Mouse (Mus musculus) stomach, embryonic 16.5 days (tissue): ENCODE measurements around the gene Grid2ip. TPM values are rescaled to one million over a fixed set of nuclear protein-coding genes. Genes with fewer than 3 reads are reported as not detected.

ENCODE experiments used
- ATAC-seq: fragments of 200-750 bp; cut with Nextera tagmentation; 2 replicates; pipeline ENCODE4 v1.8.0; 2017; ENCODE audit warnings: moderate number of reproducible peaks, moderate TSS enrichment; ENCODE audit not compliant: insufficient read depth, low FRiP score
- H3K27ac ChIP-seq: fragments of 300-500 bp; sonication (generic); 2 replicates; pipeline ENCODE4 v1.5.1; 2014; ENCODE audit warnings: low read length
- H3K27me3 ChIP-seq: fragments of 300-500 bp; sonication (generic); 2 replicates; pipeline ENCODE4 v1.6.1; 2014; ENCODE audit warnings: low read length, control low read depth, mixed read lengths; ENCODE audit not compliant: control insufficient read depth, insufficient read depth
- H3K36me3 ChIP-seq: fragments of 300-500 bp; sonication (generic); 2 replicates; pipeline ENCODE4 v1.6.1; 2014; ENCODE audit warnings: low read length; ENCODE audit not compliant: control insufficient read depth, insufficient read depth
- H3K4me1 ChIP-seq: fragments of 300-500 bp; sonication (generic); 2 replicates; pipeline ENCODE4 v1.6.1; 2014; ENCODE audit warnings: low read length, control low read depth, mixed read lengths; ENCODE audit not compliant: control insufficient read depth, insufficient read depth
- H3K4me2 ChIP-seq: fragments of 300-500 bp; sonication (generic); 2 replicates; pipeline ENCODE4 v1.6.1; 2014; ENCODE audit warnings: low read depth, low read length, mixed read lengths
- H3K4me3 ChIP-seq: fragments of 300-500 bp; sonication (generic); replicated peaks from 2 replicates; pipeline ENCODE4 v1.5.1; 2014; ENCODE audit warnings: mild to moderate bottlenecking, low read length
- H3K9ac ChIP-seq: fragments of 300-500 bp; sonication (generic); 2 replicates; pipeline ENCODE4 v1.6.1; 2014; ENCODE audit warnings: low read length
- H3K9me3 ChIP-seq: fragments of 300-500 bp; sonication (generic); replicated peaks from 2 replicates; pipeline ENCODE4 v1.6.1; 2016; ENCODE audit warnings: low read length, control low read depth; ENCODE audit not compliant: control insufficient read depth
- WGBS: fragments of 180-500 bp; shearing (Covaris S2); extraction: QIAGEN DNeasy Blood & Tissue Kit; methylation state at CpG from one replicate; pipeline ENCODE4 v1.1.7; 2014; 5-methylcytosine and 5-hydroxymethylcytosine counted together
- polyA plus RNA-seq: library from polyadenylated mRNA; unstranded; fragments of >200 nt; fragmentation: Nextera tagmentation; extraction: Ambion mirVana; gene quantifications from 2 replicates; pipeline ENCODE4 v1.2.1, GENCODE M21; 2015

The Grid2ip gene
- polyA plus RNA-seq, 1 experiment from 2014 or later: 2.9 TPM

GRCm38 (mm10) chr5:143317288-143317610 is 39.9 kb upstream of the Grid2ip start:
- 0 out of 2 replicates have a peak, but pooled peaks cover 3% of the 10 kb centered on the region for H3K36me3 ChIP-seq
- no peak overlapping the region for H3K27ac ChIP-seq

DNA sequence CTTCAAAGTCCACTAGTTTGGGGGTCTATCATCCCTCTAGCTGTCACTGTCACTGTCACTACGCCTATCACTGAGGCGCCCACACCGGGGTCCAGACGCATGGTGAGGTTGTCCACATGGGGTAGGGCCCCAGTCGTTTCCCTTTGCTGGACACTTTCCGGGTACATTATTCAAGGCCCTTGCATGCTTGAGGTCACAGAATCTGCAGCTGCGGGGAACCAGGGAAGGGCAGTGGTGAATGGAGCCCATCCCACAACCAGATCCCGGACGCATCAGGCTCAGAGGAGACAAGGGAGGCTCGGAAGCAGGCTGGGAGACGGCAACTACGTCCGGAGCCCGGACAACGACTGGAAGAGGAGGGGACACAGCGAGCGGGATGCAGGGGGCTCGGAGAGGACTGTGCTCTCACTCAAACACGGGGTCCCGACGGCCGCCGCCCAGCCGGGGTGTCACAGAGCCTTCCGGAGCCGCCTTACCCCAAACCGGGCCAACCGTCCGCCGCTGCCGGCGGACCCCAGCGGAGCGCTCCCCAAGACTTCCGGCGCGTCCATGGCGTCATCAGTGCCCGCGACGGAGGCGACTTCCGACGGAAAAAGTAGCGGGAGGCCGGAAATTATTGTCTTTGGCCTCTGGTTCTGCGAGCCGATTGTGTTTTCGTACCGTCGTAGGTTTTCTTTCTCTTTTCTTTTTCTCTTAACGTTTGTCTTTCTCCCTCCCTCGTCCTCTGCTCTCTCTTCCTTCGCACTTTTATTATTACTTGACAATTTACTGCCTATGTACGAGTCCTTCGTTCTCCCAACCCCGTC is 28.2 kb upstream of the Grid2ip start, which contains the start of gene Zdhhc4:
Gene Zdhhc4 (minus strand): TSS at position 567 of the 806 bp plus-strand sequence.
- Histone ChIP-seq H3K27ac (peak within 1 kb of the TSS; percentile 74), H3K36me3 (peaks cover 15% of the 10 kb centered on the region), H3K27me3 (no peaks in the 10 kb centered on the region), H3K4me2 (peak within 1 kb of the TSS; percentile 94), H3K4me1 (peaks cover 8% of the 10 kb centered on the region), H3K4me3 (peak within 1 kb of the TSS; percentile 77), H3K9ac (peak within 1 kb of the TSS; percentile 92), H3K9me3 (no peaks in the 10 kb centered on the region)
- ATAC-seq: peak; percentile 73
- under 1% methylated on average over 57 of the region's 57 CpGs for WGBS

More at GRCm38 (mm10) chr5:143317288-143317610, 39.9 kb upstream of the Grid2ip start:
- 90% methylated on average over 8 of the region's 8 CpGs for WGBS
- Histone ChIP-seq H3K9ac (no peak overlapping the region), H3K27me3 (no peaks in the 10 kb centered on the region), H3K4me2 (no peak overlapping the region), H3K4me1 (peaks cover 16% of the 10 kb centered on the region), H3K4me3 (no peak overlapping the region), H3K9me3 (no peaks in the 10 kb centered on the region)
- no peak for ATAC-seq

GRCm38 (mm10) chr5:143333872-143334271 is 23.3 kb upstream of the Grid2ip start:
- 10% methylated on average over 5 of the region's 5 CpGs for WGBS
- Histone ChIP-seq H3K36me3 (no peaks in the 10 kb centered on the region), H3K4me3 (no peak overlapping the region)

GRCm38 (mm10) chr5:143334418-143335088 is 22.6 kb upstream of the Grid2ip start:
- no peak overlapping the region for H3K4me3 ChIP-seq
- 0 out of 2 replicates have a peak overlapping the region, but pooled peaks have one; percentile 21 for H3K4me2 ChIP-seq
- no peaks in the 10 kb centered on the region; the same call in 1 of the 2 replicates for H3K4me1 ChIP-seq
- ATAC-seq: no peak
- H3K27me3 ChIP-seq: no peaks in the 10 kb centered on the region
- H3K9me3 ChIP-seq: no peaks in the 10 kb centered on the region
- 64% methylated on average over 14 of the region's 14 CpGs for WGBS
- H3K36me3 ChIP-seq: no peaks in the 10 kb centered on the region
- no peak overlapping the region for H3K9ac ChIP-seq
- H3K27ac ChIP-seq: no peak overlapping the region

More at GRCm38 (mm10) chr5:143333872-143334271, 23.3 kb upstream of the Grid2ip start:
- no peak overlapping the region for H3K27ac ChIP-seq
- no peaks in the 10 kb centered on the region; the same call in 1 of the 2 replicates for H3K4me1 ChIP-seq
- ATAC-seq: no peak
- no peaks in the 10 kb centered on the region for H3K27me3 ChIP-seq
- H3K4me2 ChIP-seq: peak overlapping the region; percentile 21; the same call in 1 of the 2 replicates
- H3K9ac ChIP-seq: no peak overlapping the region
- H3K9me3 ChIP-seq: no peaks in the 10 kb centered on the region

DNA sequence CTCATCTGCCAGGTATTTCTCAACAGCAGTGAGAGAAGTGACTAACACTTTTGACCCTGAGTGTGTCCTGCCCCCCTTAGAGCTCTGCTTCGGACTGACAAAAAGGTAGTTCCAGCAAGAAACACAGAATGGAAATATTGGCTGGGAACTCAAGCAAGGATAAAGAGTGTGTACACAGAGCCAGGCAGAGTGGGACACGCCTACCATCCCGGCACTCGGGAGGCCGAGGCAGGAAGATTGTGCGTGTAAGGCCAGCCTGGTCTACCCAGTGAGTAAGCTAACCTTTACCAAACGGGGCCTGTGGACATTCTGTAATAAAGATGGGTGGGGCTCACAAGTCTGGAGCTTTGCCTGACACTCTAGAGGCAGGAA is 22.1 kb upstream of the Grid2ip start:
- Histone ChIP-seq H3K9ac (no peak overlapping the region), H3K27ac (no peak overlapping the region), H3K27me3 (no peaks in the 10 kb centered on the region), H3K9me3 (no peaks in the 10 kb centered on the region), H3K36me3 (no peaks in the 10 kb centered on the region), H3K4me1 (no peaks in the 10 kb centered on the region), H3K4me3 (no peak overlapping the region), H3K4me2 (no peak overlapping the region)
- 70% methylated on average over 7 of the region's 7 CpGs for WGBS
- no peak for ATAC-seq

- H3K36me3 ChIP-seq: no peaks in the 10 kb centered on the region
- no peak overlapping the region for H3K27ac ChIP-seq
- no peak overlapping the region for H3K4me3 ChIP-seq
- no peak overlapping the region for H3K9ac ChIP-seq
- 62% methylated on average over 6 of the region's 6 CpGs for WGBS
- no peaks in the 10 kb centered on the region for H3K9me3 ChIP-seq
- ATAC-seq: no peak
- no peak overlapping the region for H3K4me2 ChIP-seq
- no peaks in the 10 kb centered on the region for H3K4me1 ChIP-seq
- H3K27me3 ChIP-seq: no peaks in the 10 kb centered on the region
Observed at GRCm38 (mm10) chr5:143336559-143336958, 20.6 kb upstream of the Grid2ip start.

GRCm38 (mm10) chr5:143339603-143340002 is 17.5 kb upstream of the Grid2ip start:
- no peak for ATAC-seq
- no peak overlapping the region for H3K4me3 ChIP-seq
- H3K9ac ChIP-seq: no peak overlapping the region
- H3K27me3 ChIP-seq: no peaks in the 10 kb centered on the region
- H3K4me1 ChIP-seq: no peaks in the 10 kb centered on the region
- WGBS: 47% methylated on average over 6 of the region's 6 CpGs
- no peak overlapping the region for H3K4me2 ChIP-seq
- H3K9me3 ChIP-seq: no peaks in the 10 kb centered on the region
- H3K27ac ChIP-seq: no peak overlapping the region
- H3K36me3 ChIP-seq: no peaks in the 10 kb centered on the region

DNA sequence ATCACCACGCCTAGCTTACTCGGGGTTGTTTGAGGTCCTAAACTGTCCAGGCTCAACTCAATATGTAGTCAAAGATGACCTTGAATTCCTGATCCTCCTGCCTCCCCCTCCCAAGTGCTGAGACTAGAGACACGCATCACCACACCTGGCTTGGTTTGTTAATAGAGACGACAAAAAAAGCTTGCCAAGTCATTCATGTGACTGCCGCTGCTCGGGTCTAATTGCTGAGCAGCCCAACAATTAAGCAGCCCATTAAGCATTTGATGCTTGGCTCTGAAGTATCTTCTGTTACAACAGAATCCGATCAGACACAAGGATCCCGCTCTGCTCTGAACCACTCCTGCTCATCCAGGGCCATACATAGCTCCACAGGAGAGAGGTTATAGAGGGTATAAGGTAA is 10.8 kb upstream of the Grid2ip start:
- no peak for ATAC-seq

DNA sequence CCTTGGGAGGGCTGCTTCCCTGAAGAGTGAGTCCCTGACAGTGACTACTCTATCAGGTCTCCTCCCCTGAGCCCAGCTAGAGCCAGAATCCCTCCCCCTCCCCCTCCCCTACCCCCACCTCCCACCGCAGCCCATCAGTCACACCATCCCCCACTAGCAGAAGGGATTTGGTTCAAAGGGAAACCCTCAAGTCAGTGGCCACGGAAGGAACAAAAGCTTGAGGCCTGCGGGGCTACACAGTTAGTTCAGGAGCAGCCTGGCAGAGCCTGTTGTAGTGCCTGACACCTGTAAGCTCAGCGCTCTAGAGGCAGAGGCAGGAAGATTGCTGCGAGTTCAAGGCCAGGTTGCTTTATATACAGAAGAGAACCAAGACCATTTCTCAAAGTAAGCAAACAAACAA is 1.1 kb upstream of the Grid2ip start:
- Histone ChIP-seq H3K4me1 (peaks cover 6% of the 10 kb centered on the region; the same call in 1 of the 2 replicates), H3K36me3 (no peaks in the 10 kb centered on the region), H3K9me3 (no peaks in the 10 kb centered on the region), H3K4me3 (no peak overlapping the region), H3K27ac (no peak overlapping the region), H3K9ac (no peak overlapping the region), H3K27me3 (peaks cover 16% of the 10 kb centered on the region), H3K4me2 (no peak overlapping the region)
- no peak for ATAC-seq
- 32% methylated on average over 5 of the region's 5 CpGs for WGBS

More for the DNA sequence above, 10.8 kb upstream of the Grid2ip start:
- H3K27me3 ChIP-seq: no peaks in the 10 kb centered on the region
- H3K4me2 ChIP-seq: no peak overlapping the region
- 73% methylated on average over 8 of the region's 8 CpGs for WGBS
- H3K36me3 ChIP-seq: no peaks in the 10 kb centered on the region
- H3K27ac ChIP-seq: no peak overlapping the region
- no peaks in the 10 kb centered on the region for H3K4me1 ChIP-seq
- no peak overlapping the region for H3K4me3 ChIP-seq
- H3K9me3 ChIP-seq: no peaks in the 10 kb centered on the region; the same call in 1 of the 2 replicates
- no peak overlapping the region for H3K9ac ChIP-seq
